Comparison of ENCODE assay signal across 8 mouse cellular contexts in genomic region chr15:99421152-99421551, GRCm38 (mm10). TPM values are rescaled to one million over a fixed set of nuclear protein-coding genes. Genes with fewer than 3 reads are reported as not detected.
A peak's percentile ranks its signal among the peaks of the same experiment; 100 is the strongest.
DNase-seq lines count a peak whose midpoint lies in the region; ATAC-seq and TF ChIP-seq lines count a peak whose summit lies in the region.

No protein-coding gene starts in this region.

- ATAC-seq in forebrain, embryonic 14.5 days: peak; percentile 8; the same call in 1 of the 2 replicates
- peak; percentile 19 for ATAC-seq in kidney, postnatal 0 days (replicated peaks; ENCODE audit: low FRiP score, low read depth)
- no peak for ATAC-seq in midbrain, embryonic 16.5 days

- peak overlapping the region; percentile 75 for H3K27ac ChIP-seq in forebrain, embryonic 14.5 days (ENCODE audit: low read depth, low read length)
- peak overlapping the region; percentile 89 for H3K27ac ChIP-seq in kidney, postnatal 0 days
- H3K27ac ChIP-seq in midbrain, embryonic 16.5 days (ENCODE audit: low read length): peak overlapping the region; percentile 56; the same call in 1 of the 2 replicates

- no peak overlapping the region for H3K9ac ChIP-seq in forebrain, embryonic 14.5 days (ENCODE audit: low read length)
- peak overlapping the region; percentile 35; the same call in 1 of the 2 replicates for H3K9ac ChIP-seq in kidney, postnatal 0 days (ENCODE audit: low read depth, low read length)
- no peak overlapping the region for H3K9ac ChIP-seq in midbrain, embryonic 16.5 days (ENCODE audit: low read depth, low read length)

- H3K4me3 ChIP-seq in forebrain, embryonic 14.5 days (ENCODE audit: low read depth, low read length): no peak overlapping the region
- H3K4me3 ChIP-seq in kidney, postnatal 0 days (replicated peaks; ENCODE audit: low read depth, low read length): no peak overlapping the region
- no peak overlapping the region for H3K4me3 ChIP-seq in midbrain, embryonic 16.5 days (ENCODE audit: low read depth, low read length)

- no peaks in the 10 kb centered on the region for H3K9me3 ChIP-seq in forebrain, embryonic 14.5 days (replicated peaks; ENCODE audit: control insufficient read depth, low read length)
- no peaks in the 10 kb centered on the region for H3K9me3 ChIP-seq in kidney, postnatal 0 days (replicated peaks; ENCODE audit: low read length)
- H3K9me3 ChIP-seq in midbrain, embryonic 16.5 days (replicated peaks; ENCODE audit: control insufficient read depth, low read length, poor library complexity, severe bottlenecking): no peaks in the 10 kb centered on the region

- no peaks in the 10 kb centered on the region for H3K27me3 ChIP-seq in forebrain, embryonic 14.5 days (replicated peaks; ENCODE audit: control insufficient read depth, insufficient read depth, low read length)
- H3K27me3 ChIP-seq in kidney, postnatal 0 days (ENCODE audit: insufficient read depth, low read length): no peaks in the 10 kb centered on the region
- no peaks in the 10 kb centered on the region for H3K27me3 ChIP-seq in midbrain, embryonic 16.5 days (ENCODE audit: control insufficient read depth, insufficient read depth, low read depth, low read length)

- WGBS in forebrain, embryonic 14.5 days: 76% methylated on average over 9 of the region's 9 CpGs
- 63% methylated on average over 9 of the region's 9 CpGs for WGBS in kidney, postnatal 0 days
- WGBS in midbrain, embryonic 16.5 days: 83% methylated on average over 9 of the region's 9 CpGs

- H3K4me2 ChIP-seq in forebrain, embryonic 14.5 days (ENCODE audit: low read length): no peak overlapping the region
- H3K4me2 ChIP-seq in kidney, postnatal 0 days (ENCODE audit: low read length): peak overlapping the region; percentile 32; the same call in 1 of the 2 replicates
- H3K4me2 ChIP-seq in midbrain, embryonic 16.5 days (ENCODE audit: low read length): no peak overlapping the region

- H3K36me3 ChIP-seq in forebrain, embryonic 14.5 days (ENCODE audit: control insufficient read depth, insufficient read depth, low read length): peaks cover 40% of the 10 kb centered on the region
- H3K36me3 ChIP-seq in kidney, postnatal 0 days (ENCODE audit: insufficient read depth, low read length): peaks cover 9% of the 10 kb centered on the region; the same call in 1 of the 2 replicates
- H3K36me3 ChIP-seq in midbrain, embryonic 16.5 days (ENCODE audit: control insufficient read depth, insufficient read depth, low read length): peaks cover 16% of the 10 kb centered on the region

- peaks cover 6% of the 10 kb centered on the region for H3K4me1 ChIP-seq in forebrain, embryonic 14.5 days (ENCODE audit: control insufficient read depth, insufficient read depth, low read length)
- peaks cover 10% of the 10 kb centered on the region for H3K4me1 ChIP-seq in kidney, postnatal 0 days (replicated peaks; ENCODE audit: insufficient read depth, low read length)
- H3K4me1 ChIP-seq in midbrain, embryonic 16.5 days (ENCODE audit: control insufficient read depth, insufficient read depth, low read length): peaks cover 5% of the 10 kb centered on the region

- intact Hi-C loops in left cerebral cortex, postnatal 14 days (cut with DNase I): no loop called here

- DNase-seq in thymus, postnatal 0 days (ENCODE audit: low spot score): peak; percentile 22
- DNase-seq in thymus, postnatal 25 days: no peak
- DNase-seq in forebrain, embryonic 14.5 days (ENCODE audit: low spot score): no peak
- DNase-seq in kidney, postnatal 0 days (ENCODE audit: low spot score): peak; percentile 78
- DNase-seq in layer of hippocampus, adult 18-20 months (ENCODE audit: low spot score in 2 of 2): no peak
- DNase-seq in left cerebral cortex, postnatal 14 days (ENCODE audit: low spot score in 2 of 2): no peak
- no peak for DNase-seq in spleen, adult 18-20 months

- no peak for TF ChIP-seq CTCF in kidney, postnatal 0 days (IDR thresholded peaks at IDR 0.05; ENCODE audit: low read depth)

RNA-seq across cellular contexts. Expression of gene Tmbim6, which starts 28.5 kb away (rescaled TPM):
- polyA plus RNA-seq in thymus, postnatal 0 days (2015; fragmentation: Nextera tagmentation; extraction: Ambion mirVana): 398 and 433 TPM in 2 replicates
- polyA plus RNA-seq in forebrain, embryonic 14.5 days (2014; fragmentation: Nextera tagmentation; extraction: Ambion mirVana): 230 and 247 TPM in 2 replicates
- polyA plus RNA-seq in kidney, postnatal 0 days (2015; fragmentation: Nextera tagmentation; extraction: Ambion mirVana): 774 and 842 TPM in 2 replicates
- polyA plus RNA-seq in midbrain, embryonic 16.5 days (2015; fragmentation: Nextera tagmentation; extraction: Ambion mirVana): 279 and 310 TPM in 2 replicates
- 100 to 1,000 TPM; 359 to 374 TPM for total RNA-seq in layer of hippocampus, adult 18-20 months (2021)
- total RNA-seq in left cerebral cortex, postnatal 14 days (2021): 100 to 1,000 TPM; 330 to 349 TPM

RNA-seq across cellular contexts. Expression of gene Nckap5l, which starts 36.4 kb away (rescaled TPM):
- 5.7 and 6.0 TPM in 2 replicates for polyA plus RNA-seq in thymus, postnatal 0 days (2015; fragmentation: Nextera tagmentation; extraction: Ambion mirVana)
- polyA plus RNA-seq in forebrain, embryonic 14.5 days (2014; fragmentation: Nextera tagmentation; extraction: Ambion mirVana): 9.1 and 12.4 TPM in 2 replicates
- polyA plus RNA-seq in kidney, postnatal 0 days (2015; fragmentation: Nextera tagmentation; extraction: Ambion mirVana): 6.5 and 8.0 TPM in 2 replicates
- 16.2 and 17.1 TPM in 2 replicates for polyA plus RNA-seq in midbrain, embryonic 16.5 days (2015; fragmentation: Nextera tagmentation; extraction: Ambion mirVana)
- total RNA-seq in layer of hippocampus, adult 18-20 months (2021): 10 to 100 TPM; 15.8 to 16.5 TPM
- 10 to 100 TPM; 27.6 to 35.6 TPM for total RNA-seq in left cerebral cortex, postnatal 14 days (2021)

RNA-seq across cellular contexts. Expression of gene Fmnl3, which starts 50.9 kb away (rescaled TPM):
- 21.2 and 22.3 TPM in 2 replicates for polyA plus RNA-seq in thymus, postnatal 0 days (2015; fragmentation: Nextera tagmentation; extraction: Ambion mirVana)
- polyA plus RNA-seq in forebrain, embryonic 14.5 days (2014; fragmentation: Nextera tagmentation; extraction: Ambion mirVana): 3.9 and 5.6 TPM in 2 replicates
- polyA plus RNA-seq in kidney, postnatal 0 days (2015; fragmentation: Nextera tagmentation; extraction: Ambion mirVana): 31.6 and 33.4 TPM in 2 replicates
- polyA plus RNA-seq in midbrain, embryonic 16.5 days (2015; fragmentation: Nextera tagmentation; extraction: Ambion mirVana): 7.9 and 8.0 TPM in 2 replicates
- 1 to 10 TPM; 7.1 to 8.8 TPM for total RNA-seq in layer of hippocampus, adult 18-20 months (2021)
- 10 to 100 TPM; 11.3 to 13.4 TPM for total RNA-seq in left cerebral cortex, postnatal 14 days (2021)

RNA-seq across cellular contexts. Expression of gene Bcdin3d, which starts 53.4 kb away (rescaled TPM):
- polyA plus RNA-seq in thymus, postnatal 0 days (2015; fragmentation: Nextera tagmentation; extraction: Ambion mirVana): 24.3 and 24.7 TPM in 2 replicates
- polyA plus RNA-seq in forebrain, embryonic 14.5 days (2014; fragmentation: Nextera tagmentation; extraction: Ambion mirVana): 22.4 and 25.4 TPM in 2 replicates
- 16.1 and 16.3 TPM in 2 replicates for polyA plus RNA-seq in kidney, postnatal 0 days (2015; fragmentation: Nextera tagmentation; extraction: Ambion mirVana)
- polyA plus RNA-seq in midbrain, embryonic 16.5 days (2015; fragmentation: Nextera tagmentation; extraction: Ambion mirVana): 19.0 and 21.6 TPM in 2 replicates
- total RNA-seq in layer of hippocampus, adult 18-20 months (2021): 1 to 10 TPM; 5.0 TPM
- total RNA-seq in left cerebral cortex, postnatal 14 days (2021): 1 to 10 TPM; 4.7 to 4.8 TPM

Comparison
In these comparisons a context has a peak if more than half of its experiments do, and no peak if none do; other contexts are left out.
1. DNase-seq: peak in thymus, postnatal 0 days (single experiment) and kidney, postnatal 0 days (single experiment); none in thymus, postnatal 25 days (single experiment), forebrain, embryonic 14.5 days (single experiment), layer of hippocampus, adult 18-20 months (0 of 2), left cerebral cortex, postnatal 14 days (0 of 2) and spleen, adult 18-20 months (0 of 2).
2. Peak in every context shown above with its lines, with median percentiles within 50 percentile points of each other: H3K27ac ChIP-seq.